Mouse (Mus musculus) heart, adult 18-20 months (tissue): Measurements from ENCODE around the gene Adam19. TPM values are rescaled to one million over a fixed set of nuclear protein-coding genes. Genes with fewer than 3 reads are reported as not detected.

Experiments used
- DNase-seq, 2 experiments: peaks; one replicate each; pipeline ENCODE4 v3.0.0; 2021 to 2022; ENCODE audit warnings: mixed read lengths in 1 of 2
- total RNA-seq, 2 experiments: library from RNA; stranded (reverse); gene quantifications; 2 replicates each; pipeline ENCODE4 v1.2.3; 2021

Adam19 gene
- total RNA-seq, 2 experiments from 2014 or later: 48.1 to 54.5 TPM

DNA sequence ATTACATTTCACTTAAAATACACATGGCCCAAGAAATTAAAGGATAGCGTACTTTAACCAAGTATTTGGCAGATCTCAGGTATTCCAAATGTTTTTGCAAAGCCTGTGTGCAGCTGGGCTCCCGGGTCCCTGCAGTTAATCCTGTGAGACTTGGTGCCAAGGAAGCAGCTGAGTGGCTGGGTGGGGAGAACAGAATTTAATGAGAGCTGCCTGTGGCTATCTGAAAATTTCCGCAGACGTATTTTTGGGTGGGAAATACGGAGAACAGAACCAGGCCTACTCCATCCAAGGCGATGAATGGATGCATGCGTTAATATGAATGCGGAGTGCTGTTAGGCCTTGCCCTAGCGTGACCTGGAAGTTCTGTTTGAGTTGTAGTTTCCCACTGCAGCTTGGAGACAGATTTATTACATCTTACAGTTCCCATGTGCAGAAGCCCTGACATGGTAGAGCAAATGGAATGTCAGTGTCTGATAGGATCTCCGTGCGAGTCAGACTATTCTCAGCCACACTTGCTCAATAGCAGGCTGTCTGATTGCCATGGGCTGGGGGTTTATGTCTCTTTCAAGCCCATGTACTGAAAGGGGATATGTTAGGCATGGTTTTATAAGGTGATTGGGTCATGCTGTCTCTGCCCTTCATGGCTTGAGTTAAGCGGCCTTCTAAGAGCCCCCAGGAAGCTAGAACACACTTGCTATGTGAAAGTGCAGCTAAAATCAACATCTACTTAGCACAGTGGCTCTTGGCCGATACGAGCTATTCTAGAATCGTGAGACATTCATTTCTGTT is 17.5 kb downstream of the Adam19 start:
- DNase-seq: peak; percentile 58 to 62

DNA sequence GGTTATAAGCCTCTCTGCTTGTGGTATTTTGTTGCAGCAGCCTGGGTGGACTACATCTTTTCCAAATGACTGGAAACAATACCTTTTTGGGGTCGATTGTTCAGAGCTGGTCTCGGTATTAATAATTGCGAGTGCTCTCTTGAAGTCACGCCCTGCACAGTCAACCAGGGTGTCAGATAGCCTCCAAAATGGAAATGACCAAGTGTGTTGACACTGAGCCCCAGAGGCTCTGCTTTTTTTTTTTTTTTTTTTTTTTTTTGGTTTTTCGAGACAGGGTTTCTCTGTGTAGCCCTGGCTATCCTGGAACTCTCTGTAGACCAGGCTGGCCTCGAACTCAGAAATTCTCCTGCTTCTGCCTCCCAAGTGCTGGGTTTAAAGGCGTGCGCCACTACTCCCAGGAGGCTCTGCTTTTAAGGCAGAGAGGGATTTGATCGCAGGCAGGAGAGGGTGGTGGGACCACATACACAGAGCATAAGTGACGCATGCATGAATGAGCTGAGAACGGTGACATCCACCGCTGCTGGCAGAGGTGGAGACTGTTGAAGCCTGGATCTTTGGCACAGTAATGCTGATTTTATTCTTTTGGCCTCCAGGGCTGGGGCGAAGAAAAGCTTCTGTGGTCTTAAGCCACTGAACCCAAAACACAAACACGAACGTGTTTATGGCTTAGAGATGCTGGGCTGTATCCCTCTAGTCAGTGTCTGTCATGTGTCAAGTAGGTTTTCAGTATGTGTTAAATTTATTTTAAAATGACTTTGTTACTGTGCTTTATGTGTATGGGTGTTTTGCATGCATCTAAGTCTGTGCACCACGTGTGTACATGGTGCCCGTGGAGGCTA is 18.3 kb downstream of the Adam19 start:
- DNase-seq: no peak

DNA sequence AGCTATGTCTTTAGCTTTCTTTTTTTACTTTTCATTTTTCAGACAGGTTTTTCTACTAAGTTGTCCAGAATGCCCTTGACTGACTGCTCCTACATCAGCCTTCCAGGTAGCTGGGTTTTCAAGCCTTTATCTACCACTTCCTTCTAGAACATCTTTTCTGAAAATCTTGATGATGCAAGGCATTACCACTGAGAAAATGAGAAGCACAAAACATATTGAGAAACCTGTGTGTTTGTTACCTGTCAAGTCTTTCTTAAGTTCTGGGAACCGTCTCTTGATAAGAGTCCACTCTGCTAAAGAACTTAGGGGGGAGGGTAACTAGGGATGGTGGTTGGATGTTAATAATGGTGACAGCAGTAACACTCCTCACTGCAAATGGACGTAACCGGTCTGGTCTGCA is 19.7 kb downstream of the Adam19 start:
- no peak for DNase-seq

DNA sequence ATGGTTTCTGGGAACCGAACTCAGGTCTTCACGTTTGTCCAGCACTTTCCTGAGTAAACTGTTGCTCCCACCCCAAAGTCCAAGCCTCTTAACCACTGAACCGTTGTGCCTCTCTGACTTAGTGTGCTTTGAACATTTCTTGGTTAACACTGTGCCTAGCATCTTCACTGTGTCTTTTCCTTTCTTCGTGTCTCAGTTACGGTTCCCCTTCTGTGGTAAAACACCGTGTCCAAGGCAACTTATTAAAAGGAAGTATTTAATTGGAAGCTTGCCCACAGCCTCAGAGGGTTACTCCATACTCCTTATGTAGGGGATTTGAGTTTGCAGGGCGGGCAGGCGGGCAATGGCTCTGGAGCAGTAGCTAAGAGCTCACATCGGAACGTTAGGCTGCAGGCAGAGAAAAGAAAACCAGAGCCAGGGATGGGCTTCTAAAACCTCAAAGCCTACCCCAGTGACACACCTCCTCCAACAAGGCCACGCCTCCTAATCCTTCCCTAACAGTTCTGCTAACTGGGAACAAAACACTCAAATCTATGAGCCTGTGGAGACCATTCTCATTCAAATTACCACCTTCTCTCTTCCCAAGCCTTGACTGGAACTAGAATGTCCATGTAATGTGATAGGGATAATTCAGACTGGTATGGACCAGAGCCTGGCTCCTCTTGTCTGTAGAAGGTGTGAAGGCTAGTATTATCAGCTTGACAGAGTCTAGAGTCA is 20.8 kb downstream of the Adam19 start:
- DNase-seq: peak; percentile 42 to 57

DNA sequence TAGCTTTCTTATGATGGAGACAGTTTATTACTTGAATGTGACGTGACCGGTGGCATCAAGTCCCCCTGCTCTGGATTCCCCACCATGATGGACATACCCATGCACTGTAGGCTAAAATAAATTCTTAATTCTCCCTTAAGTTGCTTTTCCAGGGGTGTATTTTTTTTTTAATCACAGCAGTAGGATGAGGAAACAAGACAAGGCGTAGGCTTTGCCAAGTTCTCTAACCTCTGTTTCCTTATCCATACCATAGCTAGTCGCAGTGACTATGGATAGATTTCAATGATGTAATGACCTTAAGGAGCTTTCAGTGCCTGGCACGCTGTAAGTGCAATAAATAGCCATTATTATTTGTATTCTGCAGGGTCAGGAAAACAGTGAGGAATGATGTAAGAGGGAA is 21.5 kb downstream of the Adam19 start:
- DNase-seq: no peak

DNA sequence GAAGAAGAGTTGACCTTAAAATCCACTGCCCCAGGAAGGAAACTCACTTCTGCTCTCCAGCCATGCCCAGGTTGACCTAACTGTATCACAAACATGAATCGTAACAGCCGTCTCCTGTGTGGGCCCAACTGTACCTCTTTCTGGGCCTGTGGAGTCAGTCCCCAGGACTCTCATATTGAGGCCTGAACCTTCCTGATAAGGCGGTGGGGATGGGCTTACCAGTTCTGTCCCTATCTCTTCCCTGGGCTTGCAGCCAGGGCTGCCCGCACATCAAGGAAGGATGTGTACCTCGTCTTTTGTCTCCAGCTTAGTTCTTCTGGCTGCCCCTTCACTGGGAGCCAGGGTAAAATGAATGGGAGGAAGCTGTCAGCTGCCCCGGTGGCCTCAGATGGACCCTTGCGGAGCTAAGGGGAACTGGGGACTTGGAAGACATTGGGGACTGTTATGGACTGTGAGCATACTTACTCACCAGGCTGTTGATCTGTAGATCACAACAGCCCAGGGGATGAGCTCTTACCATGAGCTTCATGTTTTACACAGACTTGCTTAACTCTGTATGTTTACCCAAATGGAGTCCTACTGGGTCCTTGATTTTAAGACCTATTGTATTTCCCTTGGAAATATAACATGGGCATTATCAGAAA is 22.1 kb downstream of the Adam19 start:
- DNase-seq: peak in 1 of 2 experiments; percentile 45

DNA sequence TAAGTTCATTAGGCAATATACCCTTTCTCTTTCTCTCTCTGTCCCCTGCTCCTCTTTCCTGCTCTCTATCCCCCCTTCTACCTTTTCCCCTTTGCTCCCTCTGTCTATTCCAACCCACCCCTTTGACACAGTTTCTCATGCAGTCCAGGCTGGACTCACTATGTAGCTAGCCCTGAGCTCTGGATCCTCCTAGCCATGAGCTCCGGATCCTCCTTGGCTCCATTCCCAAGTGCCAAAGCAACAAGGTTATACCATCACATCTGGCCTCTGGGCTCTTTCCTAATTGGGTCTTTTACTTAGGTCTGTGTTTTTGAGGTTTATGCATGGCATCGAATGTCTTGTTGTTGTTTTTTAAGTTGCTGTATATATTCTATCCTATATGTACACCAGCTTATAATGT is 25.3 kb downstream of the Adam19 start:
- no peak for DNase-seq

DNA sequence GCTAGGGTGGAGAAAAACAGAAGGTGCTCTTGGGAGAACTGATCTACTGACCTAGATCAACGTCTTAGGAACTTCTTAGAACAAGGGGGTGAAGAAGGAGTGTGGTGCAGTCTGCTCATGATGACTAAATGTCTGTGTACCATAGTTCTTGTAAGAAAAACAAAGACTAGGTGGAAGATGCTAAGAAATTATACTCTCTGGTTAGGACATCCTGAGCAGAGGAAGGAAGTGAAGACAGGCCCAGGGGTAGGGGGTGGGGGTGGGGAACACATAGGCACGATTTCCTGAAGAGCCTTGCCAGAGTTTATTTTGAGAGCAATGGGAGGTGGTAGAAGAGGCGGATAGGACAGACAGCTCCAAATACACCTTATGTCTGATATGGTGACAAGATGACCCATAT is 27.6 kb downstream of the Adam19 start:
- DNase-seq: no peak

DNA sequence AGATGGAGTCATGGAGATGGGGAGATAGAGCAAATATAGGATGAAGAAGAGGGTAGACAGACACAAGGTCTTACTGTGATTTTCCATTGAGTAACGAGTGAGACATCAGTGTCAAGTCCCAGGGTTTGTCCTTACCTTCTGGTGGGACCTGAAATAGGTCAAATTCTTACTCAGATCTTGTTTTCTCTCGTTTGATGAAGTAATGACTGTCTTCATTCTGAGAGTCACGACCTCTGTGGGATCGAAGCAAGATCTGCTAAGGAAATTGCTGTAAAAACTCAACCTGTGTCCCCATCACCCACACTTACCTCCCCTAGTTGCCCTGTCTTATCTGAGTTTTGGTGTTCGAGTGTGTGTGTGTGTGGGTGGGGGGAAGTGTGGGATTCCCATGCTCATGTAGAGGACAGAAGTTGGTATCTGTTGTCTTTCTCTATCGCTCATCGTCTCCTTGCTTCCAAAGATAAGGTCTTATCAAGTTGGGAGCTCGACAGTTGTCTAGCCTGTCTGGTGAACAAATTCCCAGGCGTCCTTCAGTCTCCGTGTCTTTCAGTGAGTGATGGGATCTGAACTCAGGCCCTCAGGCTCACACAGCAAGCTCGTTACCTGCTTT is 28.1 kb downstream of the Adam19 start:
- no peak for DNase-seq

DNA sequence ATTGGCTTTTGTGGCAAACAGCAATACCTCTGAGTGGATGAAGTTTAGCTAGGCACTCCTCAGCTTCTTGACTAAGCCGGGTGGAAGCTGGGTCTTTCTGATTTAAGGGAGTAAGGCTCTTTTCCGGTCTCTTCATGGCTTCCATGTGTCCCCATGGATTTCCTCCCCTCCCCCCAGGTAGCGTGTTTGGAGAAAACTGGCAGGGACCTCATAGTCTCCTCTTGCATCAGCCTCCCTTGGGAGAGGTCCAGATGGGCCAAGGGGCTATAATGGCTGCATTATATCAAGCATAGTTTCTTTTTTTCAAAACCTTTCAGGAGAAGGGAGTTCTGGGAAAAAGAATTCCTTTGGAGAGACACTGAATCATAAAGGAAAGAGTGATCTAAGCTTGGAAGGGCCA is 28.8 kb downstream of the Adam19 start:
- DNase-seq: peak; percentile 52 to 59

DNA sequence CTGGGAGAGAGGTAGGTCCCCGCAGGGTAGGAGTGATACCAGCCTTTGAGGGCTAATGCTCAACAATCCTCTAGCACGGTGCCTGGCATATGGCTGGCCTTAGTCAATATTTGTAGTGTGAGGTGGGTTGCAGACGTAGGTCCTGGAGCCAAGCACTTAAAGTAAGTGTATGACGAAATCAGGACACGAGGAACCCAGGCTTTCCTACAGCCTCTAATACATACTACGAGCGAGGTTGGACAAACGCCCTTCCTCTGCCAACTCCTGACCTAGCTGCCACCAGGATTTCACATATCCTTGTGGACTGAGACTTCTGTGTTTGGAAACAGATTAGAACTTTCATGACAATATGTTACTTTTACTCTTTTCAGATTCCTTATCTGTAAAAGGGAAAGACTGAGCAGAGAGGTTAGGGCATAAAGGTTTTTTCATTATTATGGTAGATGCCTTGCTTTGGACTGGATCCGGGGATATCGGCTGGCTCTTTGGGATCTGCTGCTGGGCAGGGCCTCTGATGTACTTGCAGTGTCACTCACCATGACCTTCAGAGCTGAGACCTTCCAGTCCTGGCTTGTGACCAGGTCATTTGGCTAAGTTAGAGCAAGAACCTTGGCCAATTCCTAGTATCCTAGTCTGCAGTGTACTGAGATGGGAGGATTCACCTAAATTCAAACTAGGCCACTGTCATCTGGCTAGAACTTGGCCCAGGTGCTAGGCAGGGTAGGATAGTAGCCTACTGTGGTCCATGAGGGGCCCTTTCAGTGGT is 29.8 kb downstream of the Adam19 start:
- peak; percentile 71 to 80 for DNase-seq

DNA sequence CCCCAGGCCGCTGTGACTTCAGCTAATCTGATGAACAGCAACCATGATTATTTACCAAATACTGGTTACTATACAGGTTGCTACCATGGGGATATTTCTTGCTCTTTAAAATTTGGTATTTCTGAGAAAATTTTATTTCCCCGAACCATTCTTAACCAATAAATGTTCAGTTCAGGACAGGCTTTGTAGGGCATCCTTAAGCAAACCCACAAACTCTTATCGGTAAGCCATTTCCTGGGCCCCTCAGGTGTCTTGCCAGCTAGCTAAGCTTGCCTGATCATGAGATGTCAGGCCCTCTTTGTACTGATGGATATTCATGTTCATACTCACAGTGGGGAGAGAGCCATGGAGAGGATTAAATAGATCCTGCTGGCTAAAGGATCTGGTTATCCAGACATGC is 30.7 kb downstream of the Adam19 start:
- no peak for DNase-seq

DNA sequence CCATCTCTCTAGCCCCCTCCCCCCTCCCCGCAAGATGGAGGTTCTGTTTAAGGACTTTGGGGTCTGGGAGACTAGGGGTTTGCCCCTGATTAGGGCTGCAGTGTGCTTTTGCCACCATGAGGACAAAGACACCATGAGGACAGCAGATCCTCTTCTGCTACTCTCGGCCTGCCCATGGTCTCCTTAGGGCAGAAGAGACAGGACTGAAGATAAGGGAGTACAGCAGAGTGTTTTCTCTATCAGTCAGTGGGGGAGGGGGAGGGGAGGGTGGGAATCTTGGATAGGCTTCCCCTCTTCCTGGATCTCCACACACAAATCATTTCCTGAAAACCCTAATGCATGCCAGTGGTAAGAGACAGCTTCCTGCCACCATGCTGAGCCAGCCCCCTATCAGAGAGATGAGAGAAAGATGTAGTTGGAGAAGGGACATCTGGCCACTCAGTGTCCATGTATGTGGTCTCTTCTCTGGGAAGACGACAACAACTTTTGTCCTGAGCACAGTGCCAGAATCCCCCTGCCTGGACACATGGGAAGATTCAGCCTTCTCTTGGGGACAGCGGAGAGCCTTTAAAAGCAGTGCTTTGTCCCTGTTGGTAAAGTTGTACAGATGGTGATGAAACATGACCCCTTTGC is 33.4 kb downstream of the Adam19 start:
- DNase-seq: peak in 1 of 2 experiments; percentile 40

DNA sequence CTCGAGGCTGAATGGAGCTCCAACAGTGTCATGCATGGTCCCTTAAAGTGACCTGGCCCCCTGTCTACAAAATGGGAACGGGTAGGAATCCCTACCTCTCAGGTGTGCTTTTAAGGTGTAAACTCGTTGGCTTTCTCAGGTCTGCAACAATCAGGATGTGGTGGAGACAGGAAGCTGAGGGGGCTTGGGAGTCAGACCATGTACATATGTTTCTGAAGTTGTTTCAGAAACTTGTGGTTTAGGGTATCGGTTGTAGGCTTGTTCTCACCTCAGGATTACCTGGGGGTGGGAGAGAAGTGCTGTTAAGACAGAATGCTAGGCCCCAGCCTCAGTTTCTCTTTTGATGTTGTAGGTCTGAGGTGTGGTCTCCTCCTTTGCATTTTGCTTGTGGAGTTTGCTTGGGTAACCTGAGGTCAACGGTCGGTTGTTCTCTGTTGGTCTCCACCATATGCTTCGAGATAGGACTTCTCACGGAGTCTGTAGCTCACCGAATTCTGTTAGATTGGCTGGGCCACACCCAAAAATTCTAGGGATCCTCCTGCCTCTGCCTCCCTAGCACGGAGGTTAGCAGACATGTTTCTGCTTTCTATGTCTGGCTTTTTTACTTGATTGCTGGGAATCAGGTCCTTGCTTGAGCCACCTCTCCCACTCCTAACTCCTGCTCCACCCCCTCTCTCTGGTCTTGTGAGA is 34.4 kb downstream of the Adam19 start:
- DNase-seq: no peak

DNA sequence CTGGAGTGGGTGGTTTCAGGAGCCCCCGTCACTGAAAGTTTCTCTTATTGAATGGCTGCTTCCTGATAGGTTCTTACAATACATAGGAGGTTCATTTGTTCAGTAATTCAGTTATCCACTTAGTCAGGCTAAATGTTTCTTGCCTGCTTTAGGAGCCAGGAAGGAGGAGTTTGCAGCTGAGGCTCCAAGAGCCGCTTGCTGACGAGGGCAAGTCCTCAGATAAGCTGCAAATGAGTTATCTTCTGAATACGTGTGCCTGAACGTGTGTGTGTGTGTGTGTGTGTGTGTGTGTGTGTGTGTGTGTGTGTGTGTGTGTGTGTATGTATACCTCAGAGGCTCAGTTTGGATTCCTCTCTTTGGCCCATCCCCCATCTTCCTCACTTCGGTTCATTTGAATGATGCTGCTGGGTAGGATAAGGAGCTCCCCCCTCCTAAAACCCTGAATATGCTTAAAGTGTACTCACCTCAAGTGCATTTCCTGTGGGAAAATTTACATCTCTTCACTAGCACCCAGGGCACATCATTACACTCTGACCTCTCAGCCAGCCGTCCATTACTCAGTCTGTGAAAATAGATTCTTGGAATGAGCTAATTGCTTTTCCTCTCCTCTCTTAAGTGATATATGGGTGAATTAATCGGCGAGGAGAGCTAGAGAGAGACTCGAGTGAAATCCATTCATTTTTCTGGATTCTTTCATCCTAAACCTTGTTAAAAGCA is 35.3 kb downstream of the Adam19 start:
- no peak for DNase-seq

DNA sequence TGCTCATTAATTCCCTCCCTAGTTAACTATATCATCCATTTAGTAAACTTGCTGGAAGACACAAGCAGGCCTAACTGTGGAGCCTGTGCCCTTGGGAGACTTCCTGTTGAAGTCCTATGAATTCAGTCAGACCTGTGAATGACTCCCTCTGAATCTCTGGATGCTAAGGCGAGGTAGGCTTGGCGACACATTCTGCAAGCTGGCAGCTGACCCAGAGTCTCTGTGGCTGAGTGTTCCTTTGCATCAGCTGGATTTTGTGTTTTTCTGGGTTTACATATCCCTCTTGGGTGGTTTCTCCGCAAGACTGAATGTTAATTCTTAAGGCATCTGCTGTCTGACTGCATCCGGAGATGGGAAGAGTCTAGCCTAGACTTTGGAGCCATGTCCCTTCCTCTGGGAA is 36.3 kb downstream of the Adam19 start:
- DNase-seq: peak in 1 of 2 experiments; percentile 48

DNA sequence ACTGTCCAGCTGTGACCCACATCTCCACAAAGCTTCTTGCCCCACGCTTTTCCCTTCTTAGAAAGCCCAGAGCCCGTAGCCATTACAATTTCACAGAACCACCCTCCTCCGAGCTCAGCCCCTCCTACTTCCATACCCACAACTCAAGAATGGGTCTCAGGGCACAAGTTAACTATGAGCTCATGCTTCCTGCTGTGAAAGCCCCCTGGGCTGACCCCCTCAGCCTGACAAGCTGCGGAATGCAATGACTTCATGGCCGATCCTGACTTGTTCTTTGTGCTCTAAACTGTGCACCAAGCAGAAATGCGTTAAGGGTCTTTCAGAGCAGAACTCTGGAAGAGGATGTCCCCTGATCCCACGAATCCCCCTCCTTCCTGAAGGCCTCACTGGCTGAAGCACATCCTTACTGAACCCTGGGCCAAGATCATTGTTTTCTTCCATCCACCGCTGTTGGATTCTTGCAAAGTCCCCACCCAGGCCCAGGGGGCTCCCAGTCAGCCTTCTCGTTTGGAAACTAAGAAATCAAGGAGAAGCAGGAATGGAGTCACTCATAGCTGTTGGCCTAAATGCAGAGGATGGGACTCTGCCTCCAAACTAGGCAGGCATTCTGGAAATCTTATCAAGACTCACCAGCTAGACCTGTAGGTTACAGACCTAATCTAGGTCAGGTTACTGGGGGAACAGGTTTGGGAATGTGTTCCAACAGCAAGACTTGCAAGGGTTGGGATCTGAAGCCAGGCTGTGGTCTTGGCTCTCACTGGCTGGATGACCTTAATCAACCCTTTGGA is 39.9 kb downstream of the Adam19 start:
- DNase-seq: peak; percentile 69

DNA sequence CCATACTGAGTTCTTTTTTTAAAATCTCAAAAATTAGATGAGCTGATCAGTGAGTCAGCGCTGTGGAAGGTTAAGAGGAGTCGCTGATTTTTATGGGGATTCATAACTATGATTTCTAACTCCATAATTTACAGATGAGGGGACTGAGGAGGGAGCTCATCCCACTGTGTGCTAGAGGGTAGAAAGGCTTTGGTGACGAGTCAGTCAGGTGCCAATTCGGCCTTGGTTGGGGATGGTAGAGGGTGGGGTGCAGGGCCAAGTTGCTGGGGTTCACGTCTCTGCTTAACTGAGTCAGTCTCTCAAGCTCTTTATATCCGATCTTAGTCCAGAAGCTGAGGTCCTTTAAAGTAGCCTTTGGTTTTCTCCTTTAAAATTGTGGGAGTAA is 40.5 kb downstream of the Adam19 start:
- DNase-seq: no peak
